Mouse (Mus musculus): ENCODE data around the gene Prm1. TPM values are rescaled to one million over a fixed set of nuclear protein-coding genes. Genes with fewer than 3 reads are reported as not detected.
A peak's percentile ranks its signal among the peaks of the same experiment; 100 is the strongest.
"Not testable (repeated sequence)": the region's sequence is repeated elsewhere in the genome, so short reads cannot be mapped to it uniquely, and the experiment has no call there.

Gene Prm1
- polyA plus RNA-seq (2014; fragmentation: Nextera tagmentation; extraction: Ambion mirVana) = not detected in 2 replicates

- no peak within 1 kb of the TSS for H3K27ac ChIP-seq (ENCODE audit: low read depth, low read length)
- H3K36me3 ChIP-seq (ENCODE audit: control insufficient read depth, insufficient read depth, low read length) = no peaks in the 10 kb centered on the region
- H3K4me2 ChIP-seq = no peak within 1 kb of the TSS
- peaks cover 10% of the 10 kb centered on the region; the same call in 1 of the 2 replicates for H3K27me3 ChIP-seq (replicated peaks; ENCODE audit: control insufficient read depth, insufficient read depth, low read length)
- no peaks in the 10 kb centered on the region for H3K9me3 ChIP-seq (ENCODE audit: control insufficient read depth, low read length)
- ATAC-seq (replicated peaks; ENCODE audit: low FRiP score) (no peak), DNase-seq (ENCODE audit: low spot score) (no peak)
- H3K9ac ChIP-seq (ENCODE audit: low read depth, low read length) = no peak within 1 kb of the TSS
- H3K4me3 ChIP-seq (ENCODE audit: low read depth, low read length) = no peak within 1 kb of the TSS
- WGBS = 71% methylated on average over 10 of the region's 10 CpGs
- H3K4me1 ChIP-seq (replicated peaks; ENCODE audit: control insufficient read depth, insufficient read depth, low read length) = no peaks in the 10 kb centered on the region
Observed at GRCm38 (mm10) chr16:10805789-10806527, at the start of gene Prm1. Gene Prm1 (minus strand): TSS chr16:10805839.

- WGBS = 81% methylated on average over 10 of the region's 10 CpGs
- H3K9me3 ChIP-seq (ENCODE audit: control insufficient read depth, low read length); ATAC-seq (replicated peaks; ENCODE audit: low FRiP score); H3K27me3 ChIP-seq (replicated peaks; ENCODE audit: control insufficient read depth, insufficient read depth, low read length); DNase-seq (ENCODE audit: low spot score); H3K4me3 ChIP-seq (ENCODE audit: low read depth, low read length); H3K4me1 ChIP-seq (replicated peaks; ENCODE audit: control insufficient read depth, insufficient read depth, low read length); H3K9ac ChIP-seq (ENCODE audit: low read depth, low read length); H3K27ac ChIP-seq (ENCODE audit: low read depth, low read length); H3K36me3 ChIP-seq (ENCODE audit: control insufficient read depth, insufficient read depth, low read length); H3K4me2 ChIP-seq: not testable (repeated sequence)
Observed at GRCm38 (mm10) chr16:10852216-10852615, 46.6 kb upstream of the Prm1 start.

- Histone ChIP-seq H3K27ac (ENCODE audit: low read depth, low read length) (no peak overlapping the region), H3K4me1 (replicated peaks; ENCODE audit: control insufficient read depth, insufficient read depth, low read length) (no peaks in the 10 kb centered on the region; the same call in 1 of the 2 replicates), H3K4me3 (ENCODE audit: low read depth, low read length) (no peak overlapping the region), H3K27me3 (replicated peaks; ENCODE audit: control insufficient read depth, insufficient read depth, low read length) (no peaks in the 10 kb centered on the region), H3K9ac (ENCODE audit: low read depth, low read length) (no peak overlapping the region), H3K4me2 (no peak overlapping the region), H3K9me3 (ENCODE audit: control insufficient read depth, low read length) (no peaks in the 10 kb centered on the region), H3K36me3 (ENCODE audit: control insufficient read depth, insufficient read depth, low read length) (no peaks in the 10 kb centered on the region)
- no peak for DNase-seq (ENCODE audit: low spot score)
- WGBS = 70% methylated on average over 4 of the region's 4 CpGs
- ATAC-seq (replicated peaks; ENCODE audit: low FRiP score) = no peak
Observed at GRCm38 (mm10) chr16:10850905-10851304, 45.3 kb upstream of the Prm1 start.

DNA sequence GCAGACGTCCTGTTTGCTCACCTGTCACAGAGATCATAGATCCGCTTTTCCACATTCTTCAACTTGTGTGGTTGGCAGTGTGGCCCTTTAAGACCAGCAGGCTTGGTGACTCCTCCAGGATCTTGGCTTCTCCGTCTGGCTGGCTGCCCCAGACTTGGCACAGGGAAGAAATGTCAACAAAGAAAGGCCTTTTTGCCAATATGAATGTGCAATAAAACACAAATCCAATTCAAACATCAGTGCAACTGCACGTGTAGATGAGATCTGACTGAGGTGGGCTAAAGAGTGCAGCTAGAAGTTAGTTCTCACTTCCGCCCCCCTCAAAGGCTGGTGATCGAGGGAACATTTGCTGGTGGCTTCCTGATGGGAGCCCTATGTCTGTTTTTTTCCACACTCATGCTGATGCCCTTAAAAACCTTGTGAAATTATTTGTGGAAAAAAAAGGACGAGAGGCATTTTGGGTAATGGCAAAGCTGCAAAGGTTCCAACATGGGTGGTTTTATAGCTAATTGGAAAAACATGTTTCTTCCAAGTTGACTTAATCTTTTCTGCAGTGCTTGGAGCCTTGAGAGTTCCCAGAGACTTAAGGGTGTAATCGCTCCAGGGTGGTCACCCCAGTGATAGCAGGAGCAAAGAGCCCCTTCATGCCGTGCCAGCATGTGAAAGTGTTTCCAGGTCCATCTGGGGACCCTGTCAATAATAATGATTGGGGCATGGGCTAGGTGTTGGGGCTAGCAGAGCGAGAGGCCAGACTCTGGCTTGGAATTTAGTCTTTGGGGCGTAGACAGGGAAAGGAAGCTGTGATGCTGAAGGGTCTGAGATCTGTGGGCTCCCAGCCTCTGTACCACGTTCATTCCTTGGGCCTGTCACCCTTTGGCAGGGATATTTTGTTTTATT, 44.6 kb upstream of the Prm1 start:
- Histone ChIP-seq H3K9ac (ENCODE audit: low read depth, low read length) (no peak overlapping the region), H3K27ac (ENCODE audit: low read depth, low read length) (no peak overlapping the region), H3K36me3 (ENCODE audit: control insufficient read depth, insufficient read depth, low read length) (no peaks in the 10 kb centered on the region), H3K4me2 (no peak overlapping the region), H3K4me3 (ENCODE audit: low read depth, low read length) (no peak overlapping the region), H3K9me3 (ENCODE audit: control insufficient read depth, low read length) (no peaks in the 10 kb centered on the region), H3K4me1 (replicated peaks; ENCODE audit: control insufficient read depth, insufficient read depth, low read length) (no peaks in the 10 kb centered on the region; the same call in 1 of the 2 replicates), H3K27me3 (replicated peaks; ENCODE audit: control insufficient read depth, insufficient read depth, low read length) (no peaks in the 10 kb centered on the region)
- no peak for ATAC-seq (replicated peaks; ENCODE audit: low FRiP score)
- 61% methylated on average over 12 of the region's 12 CpGs for WGBS
- no peak for DNase-seq (ENCODE audit: low spot score)

DNA sequence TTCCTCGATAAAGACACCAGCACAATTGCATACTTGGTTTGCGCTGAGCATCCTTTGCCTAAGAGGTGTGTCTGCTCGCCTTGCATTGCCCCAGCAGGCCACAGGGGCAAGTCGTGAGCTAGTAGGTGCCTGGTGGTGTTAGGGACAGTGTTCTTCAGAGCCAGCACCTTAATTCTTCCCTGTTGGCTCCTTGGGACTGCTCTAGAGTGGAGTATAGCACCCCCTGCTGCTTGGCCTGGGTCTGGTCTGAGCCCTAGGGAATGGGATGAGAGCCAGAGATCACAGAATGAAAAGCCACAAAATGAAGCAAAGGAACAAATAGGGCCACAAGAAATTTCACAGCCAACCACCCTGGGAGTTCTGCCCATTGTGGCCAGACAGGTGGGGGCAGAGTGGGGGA, 40.9 kb upstream of the Prm1 start:
- Histone ChIP-seq H3K4me2 (no peak overlapping the region), H3K27me3 (replicated peaks; ENCODE audit: control insufficient read depth, insufficient read depth, low read length) (no peaks in the 10 kb centered on the region), H3K27ac (ENCODE audit: low read depth, low read length) (no peak overlapping the region), H3K36me3 (ENCODE audit: control insufficient read depth, insufficient read depth, low read length) (no peaks in the 10 kb centered on the region), H3K4me1 (replicated peaks; ENCODE audit: control insufficient read depth, insufficient read depth, low read length) (peaks cover 14% of the 10 kb centered on the region), H3K9ac (ENCODE audit: low read depth, low read length) (no peak overlapping the region), H3K9me3 (ENCODE audit: control insufficient read depth, low read length) (no peaks in the 10 kb centered on the region), H3K4me3 (ENCODE audit: low read depth, low read length) (no peak overlapping the region)
- DNase-seq (ENCODE audit: low spot score) (peak; percentile 37), ATAC-seq (replicated peaks; ENCODE audit: low FRiP score) (0 out of 2 replicates have a peak, but pooled peaks have one; percentile 30)
- WGBS = 40% methylated on average over 4 of the region's 4 CpGs

DNA sequence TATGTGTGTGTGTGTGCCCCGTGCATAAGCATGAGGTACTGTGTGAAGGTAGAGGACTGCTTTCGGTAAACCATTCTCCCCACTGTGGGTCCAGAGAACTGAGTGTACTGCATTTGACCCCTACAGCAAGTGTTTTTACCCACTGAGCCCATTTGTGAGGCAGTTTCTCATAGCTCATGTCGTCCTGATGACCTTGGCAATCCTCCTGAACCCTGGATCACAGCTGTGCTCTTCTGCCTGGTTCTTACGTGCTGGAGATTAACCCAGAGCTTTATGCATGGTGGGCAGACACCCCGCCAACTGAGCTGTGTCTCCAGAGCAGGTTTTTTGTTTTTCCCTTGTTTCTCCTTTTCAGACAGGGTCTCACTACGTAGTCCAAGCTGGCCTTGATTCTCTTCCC, 40.3 kb upstream of the Prm1 start:
- WGBS = 90% methylated on average over 6 of the region's 6 CpGs

GRCm38 (mm10) chr16:10844319-10844670, 38.7 kb upstream of the Prm1 start:
- DNase-seq (ENCODE audit: low spot score) (no peak), ATAC-seq (replicated peaks; ENCODE audit: low FRiP score) (no peak)
- peaks cover 14% of the 10 kb centered on the region for H3K4me1 ChIP-seq (replicated peaks; ENCODE audit: control insufficient read depth, insufficient read depth, low read length)
- no peak overlapping the region for H3K9ac ChIP-seq (ENCODE audit: low read depth, low read length)
- WGBS = 28% methylated on average over 6 of the region's 6 CpGs
- no peak overlapping the region for H3K27ac ChIP-seq (ENCODE audit: low read depth, low read length)
- no peaks in the 10 kb centered on the region for H3K9me3 ChIP-seq (ENCODE audit: control insufficient read depth, low read length)
- peak overlapping the region; percentile 58 for H3K4me2 ChIP-seq
- no peak overlapping the region for H3K4me3 ChIP-seq (ENCODE audit: low read depth, low read length)
- no peaks in the 10 kb centered on the region for H3K27me3 ChIP-seq (replicated peaks; ENCODE audit: control insufficient read depth, insufficient read depth, low read length)
- no peaks in the 10 kb centered on the region for H3K36me3 ChIP-seq (ENCODE audit: control insufficient read depth, insufficient read depth, low read length)

More for the DNA sequence above, 40.3 kb upstream of the Prm1 start:
- Histone ChIP-seq H3K4me1 (replicated peaks; ENCODE audit: control insufficient read depth, insufficient read depth, low read length) (peaks cover 14% of the 10 kb centered on the region), H3K4me2 (no peak overlapping the region), H3K4me3 (ENCODE audit: low read depth, low read length) (no peak overlapping the region), H3K36me3 (ENCODE audit: control insufficient read depth, insufficient read depth, low read length) (no peaks in the 10 kb centered on the region), H3K27ac (ENCODE audit: low read depth, low read length) (no peak overlapping the region), H3K27me3 (replicated peaks; ENCODE audit: control insufficient read depth, insufficient read depth, low read length) (no peaks in the 10 kb centered on the region), H3K9me3 (ENCODE audit: control insufficient read depth, low read length) (no peaks in the 10 kb centered on the region), H3K9ac (ENCODE audit: low read depth, low read length) (no peak overlapping the region)
- no peak for ATAC-seq (replicated peaks; ENCODE audit: low FRiP score)
- DNase-seq (ENCODE audit: low spot score) = no peak

DNA sequence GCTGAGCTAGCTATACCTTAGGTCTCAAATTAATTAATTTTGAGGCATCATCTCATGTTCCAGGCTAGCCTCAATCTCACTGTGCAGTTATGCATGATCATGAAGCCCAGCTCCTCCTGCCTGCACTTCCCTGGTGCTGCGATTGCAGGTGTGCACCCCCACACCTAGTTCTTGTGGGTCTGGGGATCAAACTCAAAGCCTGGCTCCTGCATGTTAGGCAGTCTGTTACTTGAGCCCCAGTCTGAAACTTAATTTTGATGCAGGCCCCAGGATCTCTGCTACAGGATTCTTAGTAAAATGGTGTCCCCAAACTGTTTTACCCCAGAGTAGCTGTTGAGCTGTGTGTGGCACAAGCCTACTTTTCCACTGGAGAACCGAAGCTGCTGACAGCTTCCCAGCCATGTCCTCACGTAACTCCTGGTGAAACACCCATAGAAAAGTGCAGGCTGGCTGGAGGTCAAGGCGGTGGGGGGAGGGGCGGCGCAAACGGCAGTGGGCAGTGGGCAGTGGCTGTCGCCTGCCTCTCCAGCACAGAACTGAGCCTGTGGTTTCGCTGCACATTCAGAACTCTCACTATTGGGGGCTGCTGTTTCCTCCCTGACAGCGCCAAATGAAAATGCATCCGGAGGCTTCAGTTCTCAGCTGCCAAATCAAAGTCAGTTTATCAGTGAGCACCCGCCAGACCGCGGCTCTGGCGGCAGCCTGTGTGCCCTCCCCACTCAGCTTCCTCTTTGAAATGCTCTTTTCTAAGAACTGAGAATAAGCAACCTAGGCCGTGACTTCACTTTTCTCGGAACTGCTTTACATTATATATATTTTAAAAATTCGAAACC, 38.1 kb upstream of the Prm1 start:
- ATAC-seq (replicated peaks; ENCODE audit: low FRiP score) (peak; percentile 66), DNase-seq (ENCODE audit: low spot score) (peak; percentile 61)
- Histone ChIP-seq H3K36me3 (ENCODE audit: control insufficient read depth, insufficient read depth, low read length) (no peaks in the 10 kb centered on the region), H3K4me1 (replicated peaks; ENCODE audit: control insufficient read depth, insufficient read depth, low read length) (peaks cover 14% of the 10 kb centered on the region), H3K9ac (ENCODE audit: low read depth, low read length) (0 out of 2 replicates have a peak overlapping the region, but pooled peaks have one; percentile 5), H3K27me3 (replicated peaks; ENCODE audit: control insufficient read depth, insufficient read depth, low read length) (no peaks in the 10 kb centered on the region), H3K4me2 (peak overlapping the region; percentile 58), H3K9me3 (ENCODE audit: control insufficient read depth, low read length) (no peaks in the 10 kb centered on the region), H3K4me3 (ENCODE audit: low read depth, low read length) (0 out of 2 replicates have a peak overlapping the region, but pooled peaks have one; percentile 12), H3K27ac (ENCODE audit: low read depth, low read length) (peak overlapping the region; percentile 24; the same call in 1 of the 2 replicates)
- 8% methylated on average over 18 of the region's 18 CpGs for WGBS
